Mouse (Mus musculus) heart, postnatal 0 days (tissue): Measurements from ENCODE around the gene Dok4.

Experiments used
- CTCF ChIP-seq: IDR thresholded peaks from 2 replicates; pipeline ENCODE4 v1.5.1; 2016; ENCODE audit warnings: antibody characterized with exemption, control low read depth, low read depth
- EP300 ChIP-seq: IDR thresholded peaks from 2 replicates; pipeline ENCODE4 v1.6.1; 2016; ENCODE audit warnings: antibody characterized with exemption, low read depth

GRCm38 (mm10) chr8:94880742-94881141, 4.6 kb upstream of the Dok4 start:
- no peak for TF ChIP-seq CTCF
- TF ChIP-seq EP300, result no peak
